Mouse (Mus musculus) adrenal gland, postnatal 36 days (tissue): ENCODE results near the gene Amd1. TPM values are rescaled to one million over a fixed set of nuclear protein-coding genes. Genes with fewer than 3 reads are reported as not detected.

ENCODE experiments used
- DNase-seq, 2 experiments: peaks; one replicate each; pipeline ENCODE4 v3.0.0; 2021; ENCODE audit warnings: mixed read lengths in 1 of 2
- total RNA-seq, 2 experiments: library from RNA; stranded (reverse); gene quantifications; 2 replicates each; pipeline ENCODE4 v1.2.3; 2021

Gene Amd1
- total RNA-seq, 2 experiments from 2014 or later = 40.9 to 47.8 TPM

DNA sequence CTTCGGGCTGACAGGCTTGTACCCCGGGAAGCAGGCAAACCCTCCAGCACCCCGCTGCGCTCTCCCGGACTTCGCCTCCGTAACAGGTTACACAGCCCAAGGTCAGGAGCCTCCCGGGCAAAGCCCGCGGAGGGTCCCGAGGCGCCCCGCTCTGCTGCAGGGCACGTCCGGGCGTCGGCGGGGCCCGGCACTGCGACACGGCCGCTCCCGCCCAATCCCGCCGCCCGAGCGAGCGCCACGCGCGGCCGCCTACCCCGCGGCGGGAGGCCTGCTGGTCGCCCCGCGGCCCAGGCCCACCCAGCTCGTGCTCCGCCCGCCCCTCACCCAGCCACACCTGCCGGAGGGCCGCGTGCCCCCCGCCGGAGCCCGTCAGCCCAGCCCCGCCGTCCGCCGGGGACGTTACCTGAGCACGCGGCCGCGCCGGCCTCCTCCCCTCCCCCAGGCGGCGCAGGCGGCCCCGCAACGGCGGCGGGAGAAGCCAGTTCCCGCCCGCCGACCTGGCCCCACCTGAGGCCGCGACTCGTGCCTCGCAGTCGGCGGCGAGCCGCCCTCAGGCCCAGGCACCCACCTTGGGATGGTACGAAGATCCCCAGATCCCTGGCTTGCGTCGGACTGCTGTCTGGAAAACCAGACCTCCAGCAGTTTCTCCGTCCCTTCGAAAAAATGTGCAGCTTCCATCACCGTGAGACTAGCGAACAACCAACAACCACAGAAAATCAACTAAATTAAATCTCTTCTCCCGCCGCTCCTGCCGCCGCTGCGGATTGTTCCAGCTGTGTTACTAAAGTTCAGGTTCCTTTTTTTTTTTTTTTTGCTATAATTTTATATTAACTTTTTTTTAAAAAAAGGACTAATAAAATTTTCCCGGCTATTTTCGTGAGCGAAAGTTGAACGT is 558 bp downstream of the Amd1 start:
- peak; percentile 35 to 66 for DNase-seq

DNA sequence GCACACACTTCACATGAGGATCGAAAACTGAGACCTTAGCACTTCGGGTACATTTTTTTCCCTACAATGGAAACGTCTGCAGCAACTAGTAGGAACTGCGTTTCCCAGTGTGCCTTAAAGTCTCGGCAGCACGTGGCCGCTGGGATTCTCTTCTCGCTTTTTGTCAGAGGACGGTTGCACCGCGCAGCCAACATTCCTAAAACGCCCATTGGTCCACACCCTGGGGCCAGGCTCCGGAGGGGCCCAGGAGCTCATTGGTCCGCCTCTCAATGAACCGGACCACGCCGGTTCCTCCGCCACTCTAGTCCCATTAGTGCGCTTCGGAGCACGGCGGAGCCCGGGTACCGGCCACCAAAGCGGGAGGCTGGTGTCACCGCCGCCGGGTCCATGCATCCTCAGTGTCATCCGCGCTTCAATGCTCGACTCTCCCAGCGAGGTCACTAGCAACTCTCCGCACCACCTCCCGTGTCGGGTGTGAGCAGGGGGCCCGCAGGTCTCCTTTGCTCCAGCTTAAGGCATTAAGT is 1.3 kb downstream of the Amd1 start:
- peak; percentile 87 to 89 for DNase-seq

DNA sequence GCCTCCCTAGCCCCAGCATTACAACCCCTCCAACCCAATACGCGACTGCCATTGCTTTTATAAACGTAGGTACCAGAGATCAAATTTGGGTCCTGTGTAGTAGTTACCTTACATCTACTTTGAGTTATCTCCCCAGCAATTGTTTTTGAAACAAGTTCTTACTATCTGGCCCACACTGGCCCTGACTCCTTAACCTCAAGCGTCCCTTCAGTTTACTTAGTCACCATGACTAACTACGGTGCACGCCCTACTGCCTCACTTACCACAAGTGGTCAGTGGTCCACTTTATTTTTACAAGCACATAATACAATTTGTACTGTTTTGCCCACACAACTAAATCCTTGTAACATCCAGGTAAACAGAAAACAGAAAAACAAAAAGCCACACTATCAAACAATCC is 9.3 kb downstream of the Amd1 start:
- DNase-seq = peak; percentile 25 to 30

DNA sequence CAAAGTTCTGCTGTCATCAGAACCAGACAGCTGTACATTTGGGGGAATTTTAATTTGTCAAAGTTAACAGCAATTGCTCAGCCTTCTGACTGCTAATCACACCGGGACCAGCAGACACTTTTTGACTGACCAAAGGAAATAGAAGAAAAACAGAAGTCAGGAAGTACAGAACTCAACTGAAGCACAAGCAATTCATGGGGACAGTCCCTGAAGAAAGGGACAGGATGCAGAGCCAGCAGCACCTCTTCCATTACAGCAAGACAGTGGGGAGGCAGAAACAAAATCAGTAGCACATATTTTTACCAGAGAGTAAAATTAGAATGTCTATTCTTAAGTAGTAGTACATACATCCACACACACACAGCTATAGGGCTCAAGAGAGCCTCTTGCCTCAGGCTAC is 15.2 kb downstream of the Amd1 start:
- no peak for DNase-seq

DNA sequence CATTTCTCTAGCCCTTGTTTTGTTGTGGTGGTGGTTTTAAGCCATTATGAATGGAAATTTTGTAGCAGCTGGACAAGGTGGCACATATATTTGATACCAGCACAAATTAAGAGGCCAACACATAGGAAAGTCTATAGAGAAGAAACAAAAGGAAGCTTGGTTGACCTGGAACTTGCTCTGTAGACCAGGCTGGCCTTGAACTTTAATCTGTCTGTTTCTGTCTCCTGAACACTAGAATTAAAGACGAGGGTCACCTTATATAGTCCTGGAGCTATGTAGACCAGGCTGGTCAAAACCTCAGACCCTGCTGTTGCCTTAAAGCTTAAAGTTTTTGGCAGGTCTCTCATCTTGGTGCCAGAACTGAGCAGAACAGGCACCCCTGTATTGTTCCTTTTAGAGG is 16.4 kb downstream of the Amd1 start:
- DNase-seq = no peak

DNA sequence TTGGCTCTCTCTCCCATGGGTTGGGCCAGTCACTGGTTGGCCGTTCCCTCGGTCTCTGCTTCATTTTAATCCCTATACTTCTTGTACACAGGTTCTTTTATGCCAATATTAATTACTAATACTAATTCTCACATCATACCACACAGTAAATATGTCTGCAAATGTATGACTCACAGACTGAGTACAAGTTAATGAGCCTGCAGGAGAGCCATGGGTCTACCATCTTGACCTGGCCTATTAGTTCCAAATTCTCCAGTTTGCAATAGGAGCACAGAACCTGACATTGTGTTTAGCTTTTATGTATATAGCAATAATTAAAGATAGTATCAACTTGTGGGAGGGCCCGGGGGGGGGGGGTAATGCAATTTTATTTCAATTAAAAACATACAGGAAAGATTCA is 17.0 kb downstream of the Amd1 start:
- no peak for DNase-seq

DNA sequence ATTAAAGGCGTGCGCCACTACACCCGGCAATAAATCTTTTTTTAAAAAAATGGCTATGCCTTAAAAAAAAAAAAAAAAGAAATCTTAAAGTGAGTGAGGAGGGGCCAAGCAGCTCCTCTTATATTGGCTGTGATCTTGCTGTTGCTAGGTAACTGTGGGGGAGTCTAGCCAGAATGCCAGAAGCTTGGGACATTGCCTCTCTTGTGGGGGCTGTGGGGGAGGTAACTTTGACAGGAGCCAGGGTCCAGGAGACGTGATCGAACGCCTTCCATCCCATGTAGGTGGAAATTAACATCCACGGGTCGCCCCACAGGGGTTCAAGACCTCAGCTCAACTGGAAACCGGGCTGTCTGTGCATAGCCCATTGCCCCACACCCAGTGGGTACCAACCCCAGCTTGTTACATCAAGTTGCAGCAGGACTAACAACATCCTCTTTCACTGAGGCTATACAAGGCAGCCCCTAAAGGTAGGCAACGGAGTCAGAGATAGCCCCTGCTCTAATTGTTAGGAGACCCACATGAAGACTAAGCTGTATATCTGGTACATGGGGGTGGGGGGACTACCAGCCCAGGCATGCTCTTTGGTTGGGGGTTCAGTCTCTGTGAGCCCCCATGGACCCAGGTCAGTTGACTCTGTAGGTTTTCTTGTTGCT is 17.7 kb downstream of the Amd1 start:
- DNase-seq = no peak

DNA sequence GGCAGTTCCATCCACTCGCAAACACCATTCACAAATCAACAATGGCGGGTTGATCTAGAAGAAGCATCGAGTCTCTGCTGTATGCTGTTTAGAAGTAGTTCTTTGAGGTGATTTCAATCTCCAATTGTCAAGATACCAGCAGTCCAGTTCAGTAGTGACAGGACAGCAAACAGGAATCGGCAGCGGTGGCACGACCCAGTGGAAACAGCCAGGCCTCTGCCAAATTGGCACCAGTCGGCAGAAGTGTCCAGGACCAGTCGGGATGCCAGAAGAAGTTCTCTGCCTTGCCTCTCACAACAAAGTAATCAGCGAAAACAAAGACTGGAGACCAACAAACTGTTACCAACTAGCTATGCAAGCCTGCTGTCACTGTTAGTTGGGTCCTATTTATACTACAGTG is 18.4 kb downstream of the Amd1 start:
- no peak for DNase-seq

DNA sequence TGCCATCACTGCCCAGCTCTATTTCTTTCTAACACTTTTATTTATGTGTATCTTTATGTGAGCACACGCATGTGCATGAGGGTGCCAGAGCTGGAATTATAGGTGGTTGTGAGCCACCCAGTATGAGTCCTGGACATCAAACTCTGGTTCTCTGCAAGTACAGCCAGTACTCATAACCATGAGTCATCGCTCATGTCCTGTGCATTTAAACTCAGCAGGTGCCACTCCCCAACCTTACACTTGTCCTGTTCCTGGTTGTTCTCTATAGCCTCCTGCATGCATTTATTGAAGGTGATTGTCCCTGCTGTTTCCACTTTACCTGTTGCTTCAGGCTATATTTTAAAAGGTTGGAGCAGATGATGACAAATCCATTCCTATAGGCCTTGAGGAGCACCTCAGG is 20.4 kb downstream of the Amd1 start:
- no peak for DNase-seq

DNA sequence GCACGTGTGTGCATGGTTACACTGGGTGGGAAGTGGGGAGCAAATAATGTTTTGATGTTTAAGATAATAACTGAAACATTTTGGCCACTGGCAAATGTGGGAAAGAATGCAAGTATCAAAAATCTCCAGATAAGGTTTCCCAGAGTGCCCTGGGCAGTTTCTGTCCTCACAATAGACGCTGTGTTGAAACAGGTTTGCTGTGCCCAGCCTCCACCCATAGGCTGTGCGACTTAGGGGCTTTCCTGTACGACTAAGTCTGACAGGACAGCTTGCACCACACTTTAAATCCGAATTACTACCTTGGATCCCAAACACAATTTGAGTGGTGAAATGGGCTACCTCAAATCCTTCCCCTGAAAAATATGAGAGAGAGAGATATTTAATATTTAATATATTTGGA is 23.7 kb downstream of the Amd1 start:
- no peak for DNase-seq

DNA sequence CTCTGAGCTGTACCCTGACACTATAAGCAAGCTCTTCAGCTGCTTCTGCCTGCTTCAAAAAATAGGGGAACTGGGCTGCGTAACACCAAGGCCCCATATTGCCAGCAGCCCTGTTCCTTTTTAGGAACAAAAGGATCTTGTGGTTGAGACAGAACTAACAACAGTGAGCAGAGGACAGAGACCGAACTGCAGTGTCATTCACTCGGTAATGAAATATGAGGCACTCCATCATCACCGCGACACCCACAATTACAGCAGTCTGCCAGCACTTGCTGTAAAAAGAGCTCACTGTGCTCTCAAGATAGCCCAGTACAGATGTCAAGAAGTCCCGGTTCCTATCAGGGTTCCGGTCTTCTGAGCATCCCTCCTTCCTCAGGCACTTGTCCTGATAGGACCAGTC is 26.0 kb downstream of the Amd1 start:
- peak in 1 of 2 experiments; percentile 21 for DNase-seq

DNA sequence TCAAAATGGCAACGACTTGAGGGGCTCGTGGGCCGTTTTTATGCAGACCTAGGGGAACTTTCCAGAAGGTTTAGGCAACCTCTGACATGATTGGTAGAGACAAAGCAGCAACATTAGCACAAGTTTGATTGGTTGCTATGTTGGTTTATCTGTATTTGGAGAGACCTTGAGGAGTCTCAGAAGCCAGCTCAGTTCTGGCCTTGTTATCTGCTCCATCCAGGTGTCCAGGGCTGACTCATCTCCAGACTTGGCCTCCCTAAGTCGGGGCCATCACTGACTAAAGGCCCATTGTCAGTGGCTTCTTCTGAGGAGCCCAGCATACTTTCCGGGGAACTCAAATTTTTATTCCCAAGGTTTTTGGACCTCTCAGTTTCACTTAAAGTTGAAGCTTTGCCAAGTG is 28.0 kb downstream of the Amd1 start:
- DNase-seq = peak in 1 of 2 experiments; percentile 9

DNA sequence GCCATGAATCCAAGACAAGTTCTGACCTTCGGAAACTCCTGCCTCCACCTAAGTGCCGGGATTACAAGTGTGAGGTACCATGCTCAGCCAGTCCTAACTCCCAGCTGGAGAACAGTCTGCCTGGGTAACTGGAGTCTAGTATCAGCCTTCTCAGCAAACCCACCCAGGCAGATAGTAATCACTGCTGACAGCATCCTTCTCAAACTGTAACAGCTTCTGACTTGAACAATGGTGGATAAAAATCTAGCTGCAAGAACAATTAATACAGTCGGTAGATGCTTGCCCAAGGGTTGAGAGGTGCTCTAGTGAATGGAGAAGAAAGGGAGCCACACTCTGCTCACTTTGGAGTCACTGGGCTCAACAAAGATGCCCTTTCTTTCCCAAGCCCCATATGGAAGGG is 30.8 kb downstream of the Amd1 start:
- DNase-seq = no peak

DNA sequence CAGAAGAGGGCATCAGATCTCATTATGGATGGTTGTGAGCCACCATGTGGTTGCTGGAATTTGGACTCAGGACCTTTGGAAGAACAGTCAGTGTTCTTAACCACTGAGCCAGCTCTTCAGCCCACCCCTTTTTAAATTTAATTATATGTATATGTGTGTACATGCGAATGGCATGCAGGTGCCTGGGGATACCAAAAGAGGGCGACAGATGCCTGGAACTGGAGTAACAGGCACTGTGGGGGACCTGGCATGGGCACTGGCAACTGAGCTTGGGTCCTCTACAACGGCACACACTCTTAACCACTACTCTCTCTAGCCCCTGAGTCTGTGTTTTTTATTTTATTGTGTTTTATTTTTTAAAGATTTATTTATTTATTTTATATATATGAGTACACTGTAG is 37.1 kb downstream of the Amd1 start:
- no peak for DNase-seq

DNA sequence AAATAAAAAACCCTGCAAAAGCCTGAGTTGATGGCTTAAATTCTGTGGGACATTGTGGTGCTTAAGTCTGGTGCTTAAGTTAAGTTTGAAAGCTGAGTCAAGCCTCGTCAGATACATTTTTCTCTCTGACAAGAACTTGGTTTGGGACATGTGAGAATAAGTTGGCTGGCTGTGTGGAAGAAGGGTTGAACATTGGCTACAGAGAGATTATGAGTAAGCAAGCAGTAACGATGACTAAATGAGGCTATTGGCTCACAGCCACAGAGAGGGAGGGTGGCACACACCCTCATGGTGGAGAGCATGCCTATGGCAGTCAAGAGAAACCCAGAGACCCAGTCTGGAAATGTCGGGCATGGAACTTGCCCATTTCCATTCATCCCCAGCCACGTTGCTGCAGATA is 38.3 kb downstream of the Amd1 start:
- peak; percentile 69 to 77 for DNase-seq

DNA sequence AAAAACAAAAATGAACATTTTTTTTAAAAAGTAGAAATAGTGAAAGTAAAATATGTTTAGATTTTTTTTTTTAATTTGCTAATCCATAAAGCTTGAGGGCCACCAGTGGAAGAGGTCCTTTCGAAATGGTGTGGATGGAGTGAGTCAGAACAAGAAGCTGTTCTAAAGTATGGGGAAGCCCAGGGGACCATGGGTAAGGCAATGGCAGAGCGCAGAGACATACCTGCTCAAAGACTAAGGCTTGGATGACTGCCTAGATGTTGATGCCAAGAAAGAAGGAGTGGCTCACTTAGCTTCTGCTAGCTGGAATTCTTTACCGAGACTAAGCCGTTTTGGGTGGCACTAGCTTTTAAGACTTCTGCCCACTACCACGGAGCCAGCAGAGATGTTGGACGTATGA is 39.8 kb downstream of the Amd1 start:
- no peak for DNase-seq

DNA sequence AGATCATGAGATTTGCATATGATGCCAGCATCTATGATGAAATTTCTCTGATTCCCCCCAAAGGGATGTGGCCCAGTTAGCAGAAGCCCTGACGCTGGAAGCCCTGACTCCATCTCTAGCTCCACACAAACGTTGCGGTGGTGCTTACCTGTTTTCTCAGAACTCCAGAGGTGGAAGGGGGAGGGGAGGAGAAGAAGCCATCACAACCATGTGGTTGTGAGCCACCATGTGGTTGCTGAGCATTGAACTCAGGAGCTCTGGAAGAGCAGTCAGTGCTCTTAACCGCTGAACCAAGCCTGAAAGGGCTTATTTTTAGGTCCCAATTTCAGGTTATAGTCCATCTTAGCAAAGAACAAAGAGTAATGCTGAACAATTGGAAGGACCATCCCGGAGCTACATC is 41.7 kb downstream of the Amd1 start:
- no peak for DNase-seq

DNA sequence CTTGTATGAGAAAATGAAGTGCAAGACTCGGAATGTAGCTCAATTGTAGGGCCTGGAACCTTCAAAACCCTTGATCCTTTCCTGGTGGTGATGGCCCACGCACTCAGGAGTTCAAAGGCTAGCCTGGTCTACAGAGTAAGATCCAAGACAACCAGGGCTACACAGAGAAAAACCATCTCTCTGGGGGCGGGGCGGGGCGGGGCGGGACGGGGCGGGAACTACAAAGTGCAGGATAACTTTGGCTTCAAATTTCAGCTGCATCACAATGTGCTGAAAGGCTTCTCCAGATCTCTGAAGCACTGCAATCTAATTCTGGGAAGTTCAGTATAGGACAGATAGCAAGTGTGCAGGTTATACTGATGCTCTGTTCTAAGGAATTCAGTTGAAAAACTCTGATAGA is 42.4 kb downstream of the Amd1 start:
- no peak for DNase-seq

DNA sequence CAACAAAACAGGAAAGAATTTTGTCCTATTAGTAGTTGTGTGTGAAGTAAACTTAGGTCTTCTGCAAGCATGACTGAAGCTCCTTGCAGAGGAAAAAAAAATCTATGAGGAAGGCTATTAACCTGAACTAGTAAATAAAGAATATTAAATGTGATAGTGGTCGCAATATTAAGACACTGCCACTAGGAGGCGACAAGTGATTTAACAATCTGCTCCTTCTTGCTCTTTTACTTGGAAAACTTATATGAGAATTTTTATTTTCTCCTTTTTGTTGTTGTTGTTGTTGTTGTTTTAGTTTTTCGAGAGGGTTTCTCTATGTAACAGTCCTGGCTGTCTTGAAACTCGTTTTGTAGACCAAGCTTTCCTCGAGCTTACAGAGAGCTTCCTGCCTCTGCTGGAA is 43.0 kb downstream of the Amd1 start:
- DNase-seq = peak in 1 of 2 experiments; percentile 55

DNA sequence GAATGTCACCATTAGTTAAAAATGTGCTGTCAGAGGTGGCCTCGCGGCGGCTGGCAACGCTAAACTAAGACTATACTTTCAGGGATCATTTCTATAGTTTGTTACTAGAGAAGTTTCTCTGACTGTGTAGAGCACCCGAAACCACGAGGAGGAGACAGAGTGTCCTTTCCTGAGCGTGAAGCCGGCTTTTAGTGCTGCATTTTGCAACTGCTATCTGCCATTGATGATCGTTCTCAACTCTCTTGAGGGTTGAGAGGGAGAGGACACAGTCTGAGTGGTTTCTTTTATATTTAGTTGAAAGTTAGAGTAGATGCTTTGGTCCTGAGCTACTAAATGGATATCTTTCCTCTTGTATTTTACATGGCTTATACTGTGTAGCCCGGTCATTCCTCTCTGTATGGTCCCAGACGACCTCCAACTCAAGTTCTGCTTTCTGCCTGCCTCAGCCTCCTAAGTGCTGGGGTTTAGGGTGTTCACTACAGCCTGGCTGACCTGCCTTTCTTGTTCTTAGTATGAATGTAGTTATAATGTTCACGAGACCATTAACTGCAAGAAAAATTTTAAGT is 43.5 kb downstream of the Amd1 start:
- DNase-seq = peak; percentile 56 to 66

DNA sequence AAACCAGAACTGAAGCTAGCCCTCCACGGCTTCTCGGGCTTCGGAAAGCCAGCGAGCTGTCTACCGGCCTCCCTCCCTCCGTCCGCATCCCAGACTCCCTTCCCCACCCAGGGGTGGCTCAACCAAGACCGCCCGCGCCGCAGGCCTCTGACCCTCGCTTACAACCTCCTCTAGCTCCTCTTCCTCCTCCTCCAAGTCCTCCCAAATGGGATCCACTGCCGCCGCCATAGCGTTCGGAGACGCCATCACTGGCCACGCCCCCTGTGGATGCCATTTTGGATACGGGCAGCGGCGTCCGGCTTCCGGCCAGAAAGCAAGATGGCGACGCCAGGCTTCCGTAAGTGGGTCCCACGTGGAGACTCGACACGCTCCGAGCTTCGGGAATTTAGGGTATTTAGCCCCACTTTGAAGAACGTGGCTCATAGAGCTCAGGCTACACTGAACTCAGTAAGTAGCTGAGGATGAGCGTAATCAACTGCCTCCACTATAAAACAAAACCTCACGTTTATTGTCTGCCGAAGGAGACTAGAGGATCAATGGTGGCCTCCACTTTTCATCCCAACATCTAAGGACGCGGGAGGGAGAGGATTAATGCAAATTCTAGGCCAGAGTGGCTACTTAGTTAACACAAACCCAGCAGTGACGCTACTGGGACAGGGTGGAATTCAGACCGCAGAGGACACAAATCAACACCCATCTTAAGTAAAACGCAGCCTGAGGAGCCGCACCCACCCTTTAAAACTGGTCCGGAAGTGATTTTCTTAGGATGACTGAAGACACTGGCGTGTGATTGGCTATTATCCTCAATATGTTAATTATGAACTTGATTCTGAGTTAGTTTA is 44.4 kb downstream of the Amd1 start, which contains the start of gene Gtf3c6:
TSS of gene Gtf3c6 (minus strand) at position 695 of the 842 bp plus-strand sequence.
- peak; percentile 94 for DNase-seq

DNA sequence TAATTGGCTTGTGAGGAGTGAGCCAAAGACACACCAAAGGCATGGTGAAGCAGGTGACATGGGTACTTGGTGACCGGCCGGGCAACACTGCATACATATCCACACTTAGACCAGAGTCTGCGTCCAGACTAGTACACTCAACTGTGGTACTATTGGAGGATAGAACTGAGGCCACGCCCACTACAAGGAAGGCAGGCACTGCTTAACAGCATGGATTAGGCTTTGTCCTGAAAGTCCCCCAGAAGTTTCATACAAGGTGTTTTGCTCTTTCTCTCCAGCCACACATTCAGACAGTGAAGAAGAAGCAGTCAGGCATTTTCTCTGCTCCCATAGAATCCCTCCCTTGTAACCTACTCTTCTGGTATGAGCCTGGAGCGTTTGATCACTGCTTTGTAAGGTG is 45.3 kb downstream of the Amd1 start:
- DNase-seq = peak; percentile 69 to 77
